Mouse (Mus musculus) thymus, adult 2 months (tissue): ENCODE measurements around the gene Kcnj4.

ENCODE experiments used
- CTCF ChIP-seq: fragments of 200-500 bp; IDR thresholded peaks from 2 replicates; pipeline ENCODE4 v1.5.1; 2012; ENCODE audit warnings: mild to moderate bottlenecking, control low read depth, low read length, moderate library complexity, borderline replicate concordance; ENCODE audit not compliant: control insufficient read depth, poor library complexity, insufficient read depth; ENCODE audit errors: extremely low read depth
- POLR2A ChIP-seq: fragments of 200-500 bp; IDR thresholded peaks from 2 replicates; pipeline ENCODE4 v1.6.1; 2012; ENCODE audit warnings: mild to moderate bottlenecking, low read length, control low read depth, moderate library complexity; ENCODE audit not compliant: control insufficient read depth, poor library complexity, insufficient read depth; ENCODE audit errors: extremely low read depth

GRCm38 (mm10) chr15:79471095-79471494 lies 33.9 kb downstream of the Kcnj4 start:
- TF ChIP-seq POLR2A: no peak
- no peak for TF ChIP-seq CTCF
